Mouse (Mus musculus) heart, postnatal 0 days (tissue): Measurements from ENCODE around the gene Fads2.

Source experiments
- CTCF ChIP-seq: IDR thresholded peaks from 2 replicates; pipeline ENCODE4 v1.5.1; 2016; ENCODE audit warnings: antibody characterized with exemption, control low read depth, low read depth
- EP300 ChIP-seq: IDR thresholded peaks from 2 replicates; pipeline ENCODE4 v1.6.1; 2016; ENCODE audit warnings: antibody characterized with exemption, low read depth

DNA sequence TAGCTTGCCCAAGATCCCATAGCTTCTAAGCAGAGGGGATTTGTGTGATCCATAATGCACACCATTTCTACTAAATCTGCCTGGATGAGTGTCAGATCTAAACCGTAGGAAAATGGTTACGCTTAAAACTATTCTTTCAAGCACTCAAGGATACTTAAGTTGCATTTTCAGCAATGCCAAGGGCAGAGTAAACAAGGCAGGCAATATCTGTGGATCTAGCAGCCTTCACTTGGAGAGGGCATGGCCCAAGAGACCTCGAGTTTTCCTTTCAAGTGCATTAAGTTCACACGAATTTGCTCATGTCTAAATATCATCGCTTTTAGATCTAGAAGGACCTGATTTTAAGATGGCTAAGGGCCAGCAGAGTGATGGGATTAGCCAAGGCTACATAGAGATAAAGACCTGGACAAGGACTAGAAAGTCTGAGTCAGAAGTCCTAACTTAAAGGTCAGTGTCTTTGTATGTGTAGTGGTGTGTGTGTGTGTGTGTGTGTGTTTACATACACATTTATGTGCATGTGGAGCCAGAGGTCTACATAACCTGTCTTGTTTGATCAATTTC, 5.6 kb upstream of the Fads2 start:
- TF ChIP-seq CTCF, result no peak
- no peak for TF ChIP-seq EP300
